Mouse (Mus musculus): ENCODE results near the gene Fat1.

DNA sequence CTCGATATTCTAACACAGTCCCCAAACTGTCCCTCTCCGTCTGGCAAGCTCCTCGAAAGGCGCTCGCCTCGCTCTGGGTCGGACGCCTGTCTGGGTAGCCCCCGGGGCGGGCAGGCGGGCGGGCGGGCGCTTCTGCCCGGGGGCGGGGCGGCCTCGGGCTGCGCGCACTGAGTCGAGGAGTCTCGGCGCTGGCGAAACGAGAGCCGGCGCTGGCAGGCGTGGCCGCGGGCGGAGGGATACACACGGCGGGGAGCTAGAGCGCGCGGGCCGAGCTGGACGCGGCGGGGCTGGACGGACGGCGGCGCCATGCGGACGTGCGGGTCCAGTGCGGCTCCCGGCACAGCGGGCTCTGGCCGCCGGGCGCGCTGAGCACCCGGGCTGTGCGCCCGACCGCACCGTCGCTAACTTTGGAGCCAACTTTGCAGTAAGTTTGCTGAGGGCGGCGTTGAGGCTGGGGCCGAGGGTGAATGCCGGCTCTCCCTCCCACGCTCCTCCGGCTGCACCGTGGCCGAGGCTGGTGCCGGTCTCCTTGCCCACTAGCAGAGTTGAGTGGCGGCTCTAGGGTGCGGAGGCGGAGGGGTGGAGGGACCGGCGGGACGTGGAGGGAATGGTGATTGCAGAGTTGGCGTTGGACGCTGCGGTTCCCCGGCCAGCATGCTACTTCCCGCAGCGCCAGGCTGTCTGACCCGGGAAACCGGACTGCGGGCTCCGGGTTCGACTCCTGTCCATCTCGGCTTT is 2.8 kb downstream of the Fat1 start:
- TF ChIP-seq GATA1 (IDR thresholded peaks at IDR 0.05; ENCODE audit: borderline replicate concordance, low read length) (no peak), FLI1 (IDR thresholded peaks at IDR 0.05; ENCODE audit: low read length) (no peak)

All from megakaryocyte, embryonic 14.5 days (primary cell).